Mouse (Mus musculus) kidney, adult 2 months (tissue): ENCODE results near the gene Sorcs2.

Source experiments
- CTCF ChIP-seq: fragments of 200-500 bp; conservative IDR thresholded peaks from 2 replicates; pipeline ENCODE4 v1.5.1; 2011; ENCODE audit warnings: low read depth, mild to moderate bottlenecking, control low read depth, low read length, moderate library complexity, mixed read lengths; ENCODE audit not compliant: insufficient read depth, insufficient read length
- POLR2A ChIP-seq: fragments of 200-500 bp; IDR thresholded peaks from one replicate; pipeline ENCODE4 v1.6.1; 2011; ENCODE audit warnings: low read depth, low read length, control low read depth

- no peak for TF ChIP-seq CTCF
- TF ChIP-seq POLR2A = no peak
Observed at GRCm38 (mm10) chr5:36111516-36111915, 286.4 kb downstream of the Sorcs2 start.
